Mouse (Mus musculus) limb, embryonic 14.5 days (tissue): ENCODE measurements around the gene St6gal1. TPM values are rescaled to one million over a fixed set of nuclear protein-coding genes. Genes with fewer than 3 reads are reported as not detected.

ENCODE experiments used
- ATAC-seq: fragments of 200-750 bp; cut with Nextera tagmentation; 2 replicates; pipeline ENCODE4 v1.8.0; 2017; ENCODE audit warnings: low read depth, moderate number of reproducible peaks, moderate TSS enrichment; ENCODE audit not compliant: low FRiP score
- DNase-seq: peaks from one replicate; pipeline ENCODE4 v3.0.0-alpha.2; 2015; ENCODE audit warnings: low spot score
- H3K27ac ChIP-seq: fragments of 300-500 bp; sonication (generic); replicated peaks from 2 replicates; pipeline ENCODE4 v1.5.1; 2014; ENCODE audit warnings: low read depth, mild to moderate bottlenecking, low read length, moderate library complexity, mixed read lengths
- H3K27me3 ChIP-seq: fragments of 300-500 bp; sonication (generic); 2 replicates; pipeline ENCODE4 v1.6.1; 2014; ENCODE audit warnings: low read length, mixed read lengths; ENCODE audit not compliant: control insufficient read depth, insufficient read depth
- H3K36me3 ChIP-seq: fragments of 300-500 bp; sonication (generic); 2 replicates; pipeline ENCODE4 v1.6.1; 2014; ENCODE audit warnings: mild to moderate bottlenecking, low read length, moderate library complexity, mixed read lengths; ENCODE audit not compliant: control insufficient read depth, insufficient read depth
- H3K4me1 ChIP-seq: fragments of 300-500 bp; sonication (generic); 2 replicates; pipeline ENCODE4 v1.6.1; 2014; ENCODE audit warnings: antibody characterized with exemption, low read length, mixed read lengths; ENCODE audit not compliant: control insufficient read depth, insufficient read depth
- H3K4me2 ChIP-seq: fragments of 300-500 bp; sonication (generic); replicated peaks from 2 replicates; pipeline ENCODE4 v1.6.1; 2014; ENCODE audit warnings: low read depth, mild to moderate bottlenecking, low read length, moderate library complexity; ENCODE audit not compliant: severe bottlenecking
- H3K4me3 ChIP-seq: fragments of 300-500 bp; sonication (generic); replicated peaks from 2 replicates; pipeline ENCODE4 v1.5.1; 2014; ENCODE audit warnings: low read length
- H3K9ac ChIP-seq: fragments of 300-500 bp; sonication (generic); 2 replicates; pipeline ENCODE4 v1.6.1; 2014; ENCODE audit warnings: mild to moderate bottlenecking, low read depth, low read length, moderate library complexity; ENCODE audit not compliant: severe bottlenecking
- H3K9me3 ChIP-seq: fragments of 300-500 bp; sonication (generic); 2 replicates; pipeline ENCODE4 v1.6.1; 2016; ENCODE audit warnings: low read length; ENCODE audit not compliant: control insufficient read depth
- POLR2A ChIP-seq: fragments of 200-500 bp; IDR thresholded peaks from 2 replicates; pipeline ENCODE4 v1.8.0; 2012; ENCODE audit warnings: inconsistent platforms, mild to moderate bottlenecking, moderate library complexity, borderline replicate concordance; ENCODE audit not compliant: insufficient read depth, insufficient read length; ENCODE audit errors: extremely low read depth
- WGBS: fragments of 180-500 bp; shearing (Covaris S2); extraction: QIAGEN DNeasy Blood & Tissue Kit; methylation state at CpG from one replicate; pipeline ENCODE4 v1.1.7; 2014; 5-methylcytosine and 5-hydroxymethylcytosine counted together
- polyA plus RNA-seq, 2 experiments: library from polyadenylated mRNA; depleted of rRNA in 1 of 2; stranded (reverse) in 1 of 2; unstranded in 1 of 2; fragments of >200 nt; fragmentation: Nextera tagmentation in 1 of 2; extraction: Ambion mirVana in 1 of 2; gene quantifications; 2 replicates each; pipeline versions ENCODE4 v1.2.1 to v1.2.3; 2012 to 2014

Gene St6gal1
- polyA plus RNA-seq, 2 experiments: 13.3 to 16.8 TPM

DNA sequence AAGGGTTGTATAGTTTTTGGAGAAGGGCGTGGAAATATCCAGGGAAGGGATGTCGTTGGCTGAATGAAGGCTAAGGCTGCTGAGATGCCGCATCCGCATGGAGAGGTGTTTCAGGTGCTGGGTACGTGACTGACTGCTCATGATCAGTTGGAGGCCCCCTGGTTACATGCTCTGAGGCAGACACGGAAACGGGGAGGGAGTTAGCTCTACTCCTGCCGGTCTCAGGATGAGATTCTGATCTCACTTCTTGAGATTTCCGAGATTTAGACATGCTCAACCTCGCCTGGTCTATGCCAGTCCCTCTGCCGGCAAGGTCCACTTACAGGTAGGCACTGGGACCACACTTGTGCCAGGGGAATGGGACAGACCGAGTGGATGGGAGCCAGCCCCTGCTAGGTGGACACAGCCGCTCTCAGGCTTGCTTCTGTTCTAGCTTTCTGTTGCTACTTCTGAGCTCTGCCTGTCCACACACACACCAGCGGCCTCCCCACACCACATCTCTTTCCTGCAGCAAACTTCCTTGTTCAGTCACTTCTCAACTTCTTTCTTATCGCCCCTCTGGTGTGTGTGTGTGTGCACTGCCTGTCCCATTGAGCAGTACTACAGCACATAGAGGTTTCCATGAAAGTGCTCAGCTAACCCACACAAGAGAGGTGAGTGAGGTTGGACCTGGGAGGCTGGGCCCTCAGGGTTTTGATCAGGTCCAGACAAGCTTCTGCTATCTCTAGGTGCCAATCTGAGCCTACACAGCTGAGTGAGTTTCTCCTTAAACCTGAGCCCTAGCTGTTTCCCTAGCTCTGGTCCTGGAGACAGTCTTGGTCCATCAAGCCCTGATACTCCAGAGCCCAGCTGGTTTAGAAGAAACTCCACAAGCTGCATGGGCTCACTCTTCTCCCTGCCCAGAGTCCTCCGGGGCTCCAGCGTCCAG lies 44.8 kb downstream of the St6gal1 start:
- no peak for TF ChIP-seq POLR2A
- H3K9me3 ChIP-seq: no peaks in the 10 kb centered on the region
- peaks cover 24% of the 10 kb centered on the region for H3K4me1 ChIP-seq
- peaks cover 2% of the 10 kb centered on the region for H3K36me3 ChIP-seq
- 75% methylated on average over 17 of the region's 17 CpGs for WGBS
- no peak overlapping the region for H3K9ac ChIP-seq
- DNase-seq (no peak), ATAC-seq (no peak)
- no peak overlapping the region for H3K4me3 ChIP-seq
- H3K27ac ChIP-seq: peak overlapping the region; percentile 52; the same call in 1 of the 2 replicates
- no peaks in the 10 kb centered on the region for H3K27me3 ChIP-seq
- no peak overlapping the region for H3K4me2 ChIP-seq

DNA sequence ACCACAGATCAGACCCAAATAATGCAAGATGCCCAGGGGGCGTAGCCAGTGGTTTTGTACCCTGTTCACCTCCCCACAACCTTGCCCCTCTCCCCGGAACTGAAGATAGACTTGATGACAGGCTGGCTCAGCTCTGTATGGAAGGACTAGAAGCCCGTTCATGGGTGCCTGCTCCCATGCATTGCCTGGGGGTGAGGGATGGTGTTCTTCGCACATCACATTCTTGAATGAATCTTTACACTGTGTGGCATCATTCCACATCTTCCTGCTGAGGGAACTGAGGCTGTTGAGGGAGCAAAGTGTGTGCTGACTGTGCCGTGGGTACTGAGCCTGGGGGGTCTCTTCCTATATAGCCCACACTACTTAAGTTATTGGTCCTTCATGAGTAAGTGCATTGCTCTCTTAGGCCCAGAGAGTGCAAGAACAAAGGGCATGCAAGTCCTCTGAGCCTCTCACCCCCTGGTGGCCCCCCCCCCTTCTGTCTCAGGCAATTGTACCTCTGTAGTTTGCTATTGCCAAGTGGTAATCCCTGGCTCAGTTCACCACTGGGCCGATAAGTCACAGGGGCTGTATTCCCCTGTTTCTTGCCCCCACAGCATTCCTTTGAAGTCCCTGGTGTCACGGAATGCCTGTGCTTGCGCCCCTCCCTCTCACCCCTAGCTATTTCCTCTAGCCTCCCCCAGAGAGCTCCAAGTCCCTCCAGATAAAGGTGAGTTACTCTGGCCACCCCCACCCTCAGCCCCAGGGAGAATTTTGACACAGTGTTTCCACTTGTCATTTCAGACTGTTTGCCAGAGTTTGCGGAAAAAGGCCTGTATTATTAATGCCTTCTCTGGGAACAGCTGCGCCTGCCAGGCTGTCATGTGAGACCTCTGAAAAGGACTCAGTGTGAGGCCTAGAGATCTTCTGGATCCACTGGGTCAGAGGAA lies 45.7 kb downstream of the St6gal1 start:
- no peaks in the 10 kb centered on the region for H3K36me3 ChIP-seq
- DNase-seq (peak; percentile 81), ATAC-seq (peak; percentile 87)
- H3K4me3 ChIP-seq: no peak overlapping the region
- 26% methylated on average over 10 of the region's 10 CpGs for WGBS
- TF ChIP-seq POLR2A: no peak
- 0 out of 2 replicates have a peak overlapping the region, but pooled peaks have one; percentile 12 for H3K9ac ChIP-seq
- H3K4me1 ChIP-seq: peaks cover 24% of the 10 kb centered on the region
- no peaks in the 10 kb centered on the region for H3K27me3 ChIP-seq
- peak overlapping the region; percentile 7; the same call in 1 of the 2 replicates for H3K4me2 ChIP-seq
- H3K27ac ChIP-seq: peak overlapping the region; percentile 52
- H3K9me3 ChIP-seq: no peaks in the 10 kb centered on the region

DNA sequence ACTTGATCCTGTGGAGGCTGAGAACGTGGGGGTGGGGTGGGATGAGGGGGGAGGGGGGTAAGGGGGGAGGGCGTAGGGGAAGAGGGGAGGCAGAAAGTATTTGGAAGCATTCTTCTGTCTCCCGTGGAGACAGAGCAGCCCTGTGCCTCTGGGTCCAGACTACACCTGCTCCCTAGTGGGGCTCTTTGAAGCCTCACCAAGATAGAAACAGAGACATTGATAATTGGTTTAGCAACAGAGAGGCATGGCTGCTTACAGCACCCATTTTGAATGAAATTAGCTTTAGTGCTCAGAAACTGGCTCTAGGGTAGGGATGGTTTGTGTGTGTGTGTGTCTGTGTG lies 46.3 kb downstream of the St6gal1 start:
- Histone ChIP-seq H3K27ac (no peak overlapping the region; the same call in 1 of the 2 replicates), H3K4me1 (peaks cover 24% of the 10 kb centered on the region), H3K9ac (no peak overlapping the region), H3K4me3 (no peak overlapping the region), H3K9me3 (no peaks in the 10 kb centered on the region), H3K4me2 (no peak overlapping the region), H3K36me3 (no peaks in the 10 kb centered on the region), H3K27me3 (no peaks in the 10 kb centered on the region)
- WGBS: 13% methylated on average over 3 of the region's 3 CpGs
- ATAC-seq: no peak
- DNase-seq: no peak
- TF ChIP-seq POLR2A: no peak

DNA sequence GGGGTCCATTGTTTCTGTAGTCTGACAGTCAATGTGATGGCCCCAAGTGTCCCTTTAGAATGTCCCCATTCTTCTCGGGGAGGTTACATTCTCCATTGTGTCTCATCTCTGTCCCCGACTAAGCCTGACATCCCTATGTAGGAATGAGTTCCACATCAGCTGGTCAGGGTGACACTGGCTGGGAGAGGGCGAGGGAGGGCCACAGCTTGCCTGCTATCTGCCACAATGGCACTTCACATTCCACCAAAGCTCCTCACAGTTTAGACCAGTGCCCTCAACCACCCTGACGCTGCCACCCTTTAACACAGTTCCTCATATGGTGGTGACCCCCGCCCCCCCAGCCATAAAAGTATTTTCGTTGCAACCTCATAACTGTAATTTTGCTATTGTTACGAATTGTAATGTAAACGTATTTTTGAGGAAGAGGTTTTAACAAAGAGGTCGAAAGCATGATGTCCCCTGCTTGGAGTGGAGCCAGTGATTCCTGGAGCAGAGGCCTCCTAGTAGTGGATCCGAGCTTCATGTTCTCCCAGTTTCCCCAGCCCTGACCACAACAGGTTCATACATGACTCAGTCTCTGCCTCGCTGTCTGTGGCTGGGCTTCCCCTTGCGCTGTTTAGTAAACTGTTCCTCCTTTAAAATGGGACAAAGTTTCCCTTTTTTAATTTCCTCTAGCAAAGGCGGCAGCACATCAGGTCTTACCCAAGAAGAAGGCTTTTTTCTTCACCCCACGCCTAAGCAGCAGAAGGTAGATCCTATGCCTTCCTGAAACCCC lies 47.4 kb downstream of the St6gal1 start:
- Histone ChIP-seq H3K27ac (no peak overlapping the region), H3K4me3 (no peak overlapping the region), H3K4me1 (peaks cover 24% of the 10 kb centered on the region), H3K4me2 (no peak overlapping the region), H3K36me3 (no peaks in the 10 kb centered on the region), H3K27me3 (no peaks in the 10 kb centered on the region), H3K9me3 (no peaks in the 10 kb centered on the region), H3K9ac (no peak overlapping the region)
- WGBS: 82% methylated on average over 14 of the region's 14 CpGs
- no peak for ATAC-seq
- TF ChIP-seq POLR2A: no peak
- DNase-seq: no peak
